Mouse (Mus musculus): ENCODE data around the gene Dnajc1. TPM values are rescaled to one million over a fixed set of nuclear protein-coding genes. Genes with fewer than 3 reads are reported as not detected.

Dnajc1 gene
- polyA plus RNA-seq, 1 experiment from 2014 or later = 30.8 TPM

DNA sequence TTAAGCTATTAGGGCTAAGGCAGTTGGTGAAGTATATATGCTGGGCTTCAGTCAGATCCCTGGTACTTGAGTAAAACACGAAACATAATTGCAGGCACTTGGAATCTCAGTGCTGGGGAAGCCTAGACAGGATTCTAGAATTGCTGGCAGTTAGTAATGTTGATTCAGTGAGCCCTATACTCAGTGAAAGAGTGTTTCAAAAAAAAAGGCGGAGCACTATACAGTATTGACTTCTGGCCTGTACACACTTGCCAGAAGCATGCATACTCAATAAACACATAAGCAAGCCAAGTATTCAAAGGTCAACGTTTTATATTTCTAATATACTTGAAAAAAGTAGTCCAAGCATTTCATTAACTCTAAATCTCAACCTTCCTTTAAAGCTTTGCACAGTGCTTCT is 211.0 kb downstream of the Dnajc1 start:
- H3K4me1 ChIP-seq (ENCODE audit: control insufficient read depth, insufficient read depth, low read length) = no peaks in the 10 kb centered on the region
- DNase-seq (ENCODE audit: low spot score) (no peak), ATAC-seq (replicated peaks; ENCODE audit: insufficient number of reproducible peaks, low FRiP score, low TSS enrichment, low read depth) (no peak)
- no peaks in the 10 kb centered on the region for H3K27me3 ChIP-seq (ENCODE audit: control insufficient read depth, insufficient read depth, low read length)
- H3K4me2 ChIP-seq (ENCODE audit: low read depth, low read length) = no peak overlapping the region
- H3K27ac ChIP-seq (replicated peaks; ENCODE audit: low read depth, low read length) = no peak overlapping the region
- WGBS = 93% methylated on average over 3 of the region's 3 CpGs
- H3K9ac ChIP-seq (replicated peaks; ENCODE audit: low read length) = no peak overlapping the region
- H3K36me3 ChIP-seq (replicated peaks; ENCODE audit: control insufficient read depth, insufficient read depth, low read depth, low read length) = no peaks in the 10 kb centered on the region
- H3K4me3 ChIP-seq (ENCODE audit: low read depth, low read length) = no peak overlapping the region
- no peaks in the 10 kb centered on the region for H3K9me3 ChIP-seq (replicated peaks; ENCODE audit: control insufficient read depth, low read length)

DNA sequence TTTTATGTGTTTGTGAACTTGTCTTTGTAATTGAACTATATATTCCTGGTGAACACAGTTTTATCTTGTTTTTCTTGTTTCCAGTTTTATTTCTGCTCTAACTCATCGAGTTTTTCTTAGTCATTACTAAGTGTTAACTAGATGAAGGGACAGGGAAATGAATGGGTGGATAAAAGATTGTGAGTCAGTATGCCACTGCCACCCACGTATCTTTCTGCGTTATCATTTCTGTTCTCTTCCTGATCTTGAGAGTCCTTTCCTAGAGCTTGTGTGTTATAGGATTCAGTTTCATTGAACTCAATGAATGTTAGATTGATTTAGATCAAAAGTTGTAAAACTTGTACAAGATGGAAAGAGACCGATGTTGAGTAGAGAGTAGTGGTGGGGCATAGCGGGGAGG is 212.3 kb downstream of the Dnajc1 start:
- Histone ChIP-seq H3K9ac (replicated peaks; ENCODE audit: low read length) (no peak overlapping the region), H3K4me1 (ENCODE audit: control insufficient read depth, insufficient read depth, low read length) (no peaks in the 10 kb centered on the region), H3K9me3 (replicated peaks; ENCODE audit: control insufficient read depth, low read length) (no peaks in the 10 kb centered on the region), H3K4me2 (ENCODE audit: low read depth, low read length) (no peak overlapping the region), H3K27me3 (ENCODE audit: control insufficient read depth, insufficient read depth, low read length) (no peaks in the 10 kb centered on the region), H3K27ac (replicated peaks; ENCODE audit: low read depth, low read length) (no peak overlapping the region), H3K36me3 (replicated peaks; ENCODE audit: control insufficient read depth, insufficient read depth, low read depth, low read length) (no peaks in the 10 kb centered on the region), H3K4me3 (ENCODE audit: low read depth, low read length) (no peak overlapping the region)
- DNase-seq (ENCODE audit: low spot score) (no peak), ATAC-seq (replicated peaks; ENCODE audit: insufficient number of reproducible peaks, low FRiP score, low TSS enrichment, low read depth) (no peak)
- 95% methylated on average over 5 of the region's 5 CpGs for WGBS

DNA sequence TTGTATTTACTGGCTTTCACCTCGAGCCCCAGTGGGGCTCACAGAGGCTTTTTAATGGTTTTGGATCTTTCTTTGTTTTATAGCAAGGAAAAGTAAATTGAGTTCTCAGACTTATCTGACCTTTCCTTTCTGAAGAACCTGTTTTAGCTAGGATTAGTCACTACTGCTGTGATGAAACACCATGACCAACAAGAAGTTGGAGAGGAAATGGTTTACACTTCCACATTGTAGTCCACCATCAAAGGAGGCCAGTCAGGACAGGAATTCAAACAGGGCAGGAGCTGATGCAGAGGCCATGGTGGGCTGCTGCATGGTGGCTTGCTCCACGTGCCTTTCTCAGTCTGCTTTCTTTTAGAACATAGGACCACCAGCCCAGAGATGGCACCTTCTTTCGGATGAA is 216.4 kb downstream of the Dnajc1 start:
- ATAC-seq (replicated peaks; ENCODE audit: insufficient number of reproducible peaks, low FRiP score, low TSS enrichment, low read depth) (no peak), DNase-seq (ENCODE audit: low spot score) (no peak)
- Histone ChIP-seq H3K4me3 (ENCODE audit: low read depth, low read length) (no peak overlapping the region), H3K36me3 (replicated peaks; ENCODE audit: control insufficient read depth, insufficient read depth, low read depth, low read length) (no peaks in the 10 kb centered on the region), H3K9ac (replicated peaks; ENCODE audit: low read length) (no peak overlapping the region), H3K4me1 (ENCODE audit: control insufficient read depth, insufficient read depth, low read length) (no peaks in the 10 kb centered on the region), H3K4me2 (ENCODE audit: low read depth, low read length) (no peak overlapping the region), H3K27ac (replicated peaks; ENCODE audit: low read depth, low read length) (no peak overlapping the region), H3K27me3 (ENCODE audit: control insufficient read depth, insufficient read depth, low read length) (no peaks in the 10 kb centered on the region), H3K9me3 (replicated peaks; ENCODE audit: control insufficient read depth, low read length) (no peaks in the 10 kb centered on the region)
- 92% methylated on average over 3 of the region's 3 CpGs for WGBS

DNA sequence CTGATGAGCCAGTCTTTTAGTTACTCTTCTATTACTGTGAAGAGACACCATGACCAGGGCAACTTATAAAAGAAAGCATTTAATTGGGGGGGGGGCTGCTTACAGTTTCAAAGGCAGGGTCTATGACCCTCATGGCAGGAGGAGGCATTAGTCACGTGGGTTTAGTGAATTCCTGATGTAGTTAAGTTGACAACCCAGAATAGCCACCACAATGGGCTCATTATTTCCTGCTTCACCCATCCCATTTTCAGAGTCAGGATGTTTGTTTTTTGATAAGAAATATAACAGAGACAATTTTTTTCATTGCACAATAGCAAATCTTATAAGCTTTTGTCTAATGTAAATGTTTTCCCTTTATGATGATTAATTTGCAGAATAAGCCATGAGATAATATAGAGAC is 217.4 kb downstream of the Dnajc1 start:
- H3K4me1 ChIP-seq (ENCODE audit: control insufficient read depth, insufficient read depth, low read length) = no peaks in the 10 kb centered on the region
- no peak overlapping the region for H3K9ac ChIP-seq (replicated peaks; ENCODE audit: low read length)
- no peaks in the 10 kb centered on the region for H3K36me3 ChIP-seq (replicated peaks; ENCODE audit: control insufficient read depth, insufficient read depth, low read depth, low read length)
- H3K4me2 ChIP-seq (ENCODE audit: low read depth, low read length) = no peak overlapping the region
- WGBS = 29% methylated on average over 1 of the region's 1 CpGs
- H3K27ac ChIP-seq (replicated peaks; ENCODE audit: low read depth, low read length) = no peak overlapping the region
- H3K9me3 ChIP-seq (replicated peaks; ENCODE audit: control insufficient read depth, low read length) = no peaks in the 10 kb centered on the region
- no peaks in the 10 kb centered on the region for H3K27me3 ChIP-seq (ENCODE audit: control insufficient read depth, insufficient read depth, low read length)
- ATAC-seq (replicated peaks; ENCODE audit: insufficient number of reproducible peaks, low FRiP score, low TSS enrichment, low read depth) (no peak), DNase-seq (ENCODE audit: low spot score) (no peak)
- H3K4me3 ChIP-seq (ENCODE audit: low read depth, low read length) = no peak overlapping the region

DNA sequence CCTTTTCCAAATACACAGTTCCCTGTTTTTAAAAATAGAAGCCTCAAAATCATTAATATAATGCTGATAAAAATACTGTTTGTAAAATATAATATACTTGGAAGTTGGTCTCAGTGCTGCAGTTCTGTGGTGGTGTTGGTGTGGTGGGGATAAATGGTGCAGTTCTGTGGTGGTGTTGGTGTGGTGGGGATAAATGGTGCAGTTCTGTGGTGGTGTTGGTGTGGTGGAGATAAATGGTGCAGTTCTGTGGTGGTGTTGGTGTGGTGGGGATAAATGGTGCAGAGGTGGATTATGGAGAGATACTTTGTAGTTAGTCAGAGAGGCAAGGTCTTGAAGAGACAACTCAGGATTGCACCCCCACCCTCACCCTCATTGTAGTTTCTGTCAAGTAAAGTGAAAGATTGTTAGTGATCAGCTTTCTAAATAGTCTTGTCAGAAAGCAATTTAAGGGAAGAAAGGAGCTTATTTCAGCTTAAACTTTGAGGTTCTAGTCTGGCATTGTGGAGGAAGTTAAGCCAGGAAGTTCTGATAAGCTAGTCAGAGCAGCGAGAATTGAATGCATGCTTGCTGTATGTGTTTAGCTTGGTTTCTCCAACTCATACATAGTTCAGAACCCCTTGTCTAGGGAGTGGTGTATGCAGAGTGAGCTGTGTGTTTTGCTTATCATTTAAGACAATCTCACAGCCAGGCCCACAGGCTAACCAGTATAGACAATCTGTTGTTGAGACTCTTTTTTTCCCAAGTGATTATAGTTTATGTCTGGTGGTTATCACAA is 223.3 kb downstream of the Dnajc1 start:
- Histone ChIP-seq H3K4me3 (ENCODE audit: low read depth, low read length) (no peak overlapping the region), H3K27me3 (ENCODE audit: control insufficient read depth, insufficient read depth, low read length) (no peaks in the 10 kb centered on the region), H3K36me3 (replicated peaks; ENCODE audit: control insufficient read depth, insufficient read depth, low read depth, low read length) (no peaks in the 10 kb centered on the region), H3K4me2 (ENCODE audit: low read depth, low read length) (no peak overlapping the region), H3K4me1 (ENCODE audit: control insufficient read depth, insufficient read depth, low read length) (no peaks in the 10 kb centered on the region), H3K9ac (replicated peaks; ENCODE audit: low read length) (no peak overlapping the region), H3K9me3 (replicated peaks; ENCODE audit: control insufficient read depth, low read length) (no peaks in the 10 kb centered on the region), H3K27ac (replicated peaks; ENCODE audit: low read depth, low read length) (no peak overlapping the region)
- DNase-seq (ENCODE audit: low spot score) (no peak), ATAC-seq (replicated peaks; ENCODE audit: insufficient number of reproducible peaks, low FRiP score, low TSS enrichment, low read depth) (no peak)
- 80% methylated on average over 1 of the region's 1 CpGs for WGBS

DNA sequence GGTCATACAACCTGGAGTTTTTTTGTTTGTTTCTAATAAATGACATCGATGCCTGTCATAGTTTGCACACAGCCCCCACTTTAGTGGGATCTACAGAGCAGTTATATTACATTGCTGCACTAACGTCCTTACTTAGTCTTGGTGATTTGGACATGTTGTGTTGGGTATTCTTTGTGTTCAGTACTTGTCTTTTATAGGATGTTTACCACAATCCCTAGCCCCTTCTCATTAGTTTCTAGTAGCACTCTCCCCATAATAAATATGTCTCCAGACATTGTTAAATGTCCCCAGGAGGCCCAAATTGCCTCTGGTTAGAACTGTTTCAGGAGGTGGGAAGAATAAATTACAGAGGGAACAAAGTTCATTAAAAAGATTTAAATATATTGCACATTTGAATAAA is 227.1 kb downstream of the Dnajc1 start:
- Histone ChIP-seq H3K27me3 (ENCODE audit: control insufficient read depth, insufficient read depth, low read length) (no peaks in the 10 kb centered on the region), H3K4me1 (ENCODE audit: control insufficient read depth, insufficient read depth, low read length) (no peaks in the 10 kb centered on the region), H3K9ac (replicated peaks; ENCODE audit: low read length) (no peak overlapping the region), H3K36me3 (replicated peaks; ENCODE audit: control insufficient read depth, insufficient read depth, low read depth, low read length) (peaks cover 5% of the 10 kb centered on the region; the same call in 1 of the 2 replicates), H3K4me2 (ENCODE audit: low read depth, low read length) (no peak overlapping the region), H3K27ac (replicated peaks; ENCODE audit: low read depth, low read length) (no peak overlapping the region), H3K4me3 (ENCODE audit: low read depth, low read length) (no peak overlapping the region), H3K9me3 (replicated peaks; ENCODE audit: control insufficient read depth, low read length) (no peaks in the 10 kb centered on the region)
- DNase-seq (ENCODE audit: low spot score) (no peak), ATAC-seq (replicated peaks; ENCODE audit: insufficient number of reproducible peaks, low FRiP score, low TSS enrichment, low read depth) (no peak)
- WGBS = 88% methylated on average over 2 of the region's 2 CpGs

DNA sequence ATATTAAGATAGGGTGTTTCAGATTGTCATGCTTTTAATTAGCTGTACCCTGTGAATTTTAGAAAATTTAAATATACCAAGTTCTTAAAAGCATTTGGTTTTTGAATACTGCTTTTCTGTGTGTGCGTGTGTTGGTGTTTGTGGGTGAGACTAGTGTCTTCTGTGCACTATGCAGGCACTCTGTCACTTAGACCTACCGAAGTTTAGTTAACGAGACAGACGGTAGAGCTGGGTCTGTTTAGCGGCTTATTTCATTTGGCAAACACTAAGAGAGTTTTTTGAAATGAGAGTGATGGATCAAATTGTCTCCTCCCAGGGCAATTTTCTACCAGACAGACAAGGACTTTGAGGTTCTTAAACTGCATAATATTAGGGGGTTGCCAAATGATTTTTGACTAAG is 231.6 kb downstream of the Dnajc1 start:
- Histone ChIP-seq H3K9ac (replicated peaks; ENCODE audit: low read length) (no peak overlapping the region), H3K36me3 (replicated peaks; ENCODE audit: control insufficient read depth, insufficient read depth, low read depth, low read length) (peaks cover 5% of the 10 kb centered on the region; the same call in 1 of the 2 replicates), H3K27ac (replicated peaks; ENCODE audit: low read depth, low read length) (no peak overlapping the region), H3K4me1 (ENCODE audit: control insufficient read depth, insufficient read depth, low read length) (no peaks in the 10 kb centered on the region), H3K4me3 (ENCODE audit: low read depth, low read length) (no peak overlapping the region), H3K4me2 (ENCODE audit: low read depth, low read length) (no peak overlapping the region), H3K9me3 (replicated peaks; ENCODE audit: control insufficient read depth, low read length) (no peaks in the 10 kb centered on the region), H3K27me3 (ENCODE audit: control insufficient read depth, insufficient read depth, low read length) (no peaks in the 10 kb centered on the region)
- DNase-seq (ENCODE audit: low spot score) (no peak), ATAC-seq (replicated peaks; ENCODE audit: insufficient number of reproducible peaks, low FRiP score, low TSS enrichment, low read depth) (no peak)
- WGBS = 83% methylated on average over 5 of the region's 5 CpGs

DNA sequence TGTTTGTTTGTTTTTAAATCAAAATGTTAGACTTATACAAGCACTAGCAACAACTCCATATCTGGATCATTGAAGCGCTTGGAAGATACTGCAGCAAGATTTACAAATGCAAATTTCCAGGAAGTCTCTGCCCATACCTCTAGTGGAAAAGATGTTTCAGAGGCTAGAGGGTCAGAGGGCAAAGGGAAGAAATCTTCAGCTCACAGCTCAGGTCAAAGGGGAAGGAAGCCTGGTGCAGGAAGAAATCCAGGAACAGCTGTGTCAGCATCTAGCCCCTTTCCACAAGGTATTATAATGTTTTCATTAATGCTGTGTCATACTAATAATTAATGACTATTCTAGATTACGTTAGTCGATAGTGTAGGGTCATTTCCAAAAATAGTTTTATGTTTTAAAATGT is 233.2 kb downstream of the Dnajc1 start:
- Histone ChIP-seq H3K4me1 (ENCODE audit: control insufficient read depth, insufficient read depth, low read length) (no peaks in the 10 kb centered on the region), H3K9ac (replicated peaks; ENCODE audit: low read length) (no peak overlapping the region), H3K4me3 (ENCODE audit: low read depth, low read length) (no peak overlapping the region), H3K9me3 (replicated peaks; ENCODE audit: control insufficient read depth, low read length) (no peaks in the 10 kb centered on the region), H3K4me2 (ENCODE audit: low read depth, low read length) (no peak overlapping the region), H3K36me3 (replicated peaks; ENCODE audit: control insufficient read depth, insufficient read depth, low read depth, low read length) (peaks cover 5% of the 10 kb centered on the region; the same call in 1 of the 2 replicates), H3K27me3 (ENCODE audit: control insufficient read depth, insufficient read depth, low read length) (no peaks in the 10 kb centered on the region), H3K27ac (replicated peaks; ENCODE audit: low read depth, low read length) (no peak overlapping the region)
- 76% methylated on average over 3 of the region's 3 CpGs for WGBS
- ATAC-seq (replicated peaks; ENCODE audit: insufficient number of reproducible peaks, low FRiP score, low TSS enrichment, low read depth) = no peak
- no peak for DNase-seq (ENCODE audit: low spot score)

All from embryonic facial prominence, embryonic 11.5 days (tissue).